ENCODE assay signal across 22 mouse cellular contexts in genomic region chr4:142900792-142901191, GRCm38 (mm10).
DNase-seq lines count a peak whose midpoint lies in the region; ATAC-seq and TF ChIP-seq lines count a peak whose summit lies in the region.
"Had no signal": no experiment of that assay in that cellular context is flagged by ENCODE, and none has a peak within 500 bp of the region (broad histone marks: within the 10 kb centered on the region; RNA-seq: fewer than 3 reads in every experiment).

No protein-coding gene starts in this region.

- H3K9me3 ChIP-seq in forebrain, embryonic 16.5 days (ENCODE audit: control insufficient read depth, low read length), result no peaks in the 10 kb centered on the region
- H3K9me3 ChIP-seq in forebrain, embryonic 10.5 days, result peaks cover 10% of the 10 kb centered on the region
- peaks cover 6% of the 10 kb centered on the region; the same call in 1 of the 2 replicates for H3K9me3 ChIP-seq in hindbrain, embryonic 14.5 days (ENCODE audit: control insufficient read depth, low read length)
- H3K9me3 ChIP-seq in hindbrain, embryonic 12.5 days (replicated peaks), result peaks cover 13% of the 10 kb centered on the region
- H3K9me3 ChIP-seq in midbrain, postnatal 0 days (ENCODE audit: low read length), result 0 out of 2 replicates have a peak, but pooled peaks cover 6% of the 10 kb centered on the region
- no peaks in the 10 kb centered on the region for H3K9me3 ChIP-seq in midbrain, embryonic 15.5 days
- H3K9me3 ChIP-seq: heart, embryonic 15.5 days had no signal

- no peaks in the 10 kb centered on the region for H3K27me3 ChIP-seq in forebrain, embryonic 16.5 days (replicated peaks; ENCODE audit: control insufficient read depth, insufficient read depth, low read length)
- no peaks in the 10 kb centered on the region for H3K27me3 ChIP-seq in forebrain, embryonic 10.5 days (ENCODE audit: poor library complexity, severe bottlenecking)
- no peaks in the 10 kb centered on the region for H3K27me3 ChIP-seq in hindbrain, embryonic 14.5 days (ENCODE audit: control insufficient read depth, insufficient read depth, low read length)
- no peaks in the 10 kb centered on the region for H3K27me3 ChIP-seq in hindbrain, embryonic 12.5 days
- no peaks in the 10 kb centered on the region for H3K27me3 ChIP-seq in midbrain, postnatal 0 days (ENCODE audit: insufficient read depth, low read length)
- no peaks in the 10 kb centered on the region for H3K27me3 ChIP-seq in midbrain, embryonic 15.5 days (replicated peaks)
- H3K27me3 ChIP-seq: heart, embryonic 12.5 days; heart, embryonic 15.5 days had no signal

- H3K27ac ChIP-seq in forebrain, embryonic 16.5 days (ENCODE audit: low read length), result no peak overlapping the region
- no peak overlapping the region for H3K27ac ChIP-seq in forebrain, embryonic 10.5 days
- H3K27ac ChIP-seq in hindbrain, embryonic 14.5 days, result no peak overlapping the region
- H3K27ac ChIP-seq in hindbrain, embryonic 12.5 days, result no peak overlapping the region
- H3K27ac ChIP-seq in midbrain, postnatal 0 days (ENCODE audit: low read depth, low read length), result no peak overlapping the region
- H3K27ac ChIP-seq in midbrain, embryonic 15.5 days, result no peak overlapping the region
- H3K27ac ChIP-seq: heart, embryonic 15.5 days had no signal

- TF ChIP-seq CTCF in midbrain, postnatal 0 days (IDR thresholded peaks at IDR 0.05), result no peak

- DNase-seq in forebrain, embryonic 10.5 days (ENCODE audit: extremely low spot score, low spot score), result no peak
- DNase-seq in hindbrain, embryonic 14.5 days (ENCODE audit: low spot score), result no peak
- peak; percentile 11 for DNase-seq in midbrain, postnatal 0 days (ENCODE audit: low spot score)
- DNase-seq in embryo, embryonic 10 days (ENCODE audit: low spot score), result no peak
- DNase-seq: adrenal gland, adult 2 months; adrenal gland, postnatal 14 days; cerebellum, adult 11-12 months; cerebellum, adult 8-10 months; cerebellum, postnatal 10 days; cerebellum, postnatal 36 days; gastrocnemius, postnatal 25 days; heart, adult 18-20 months; heart, postnatal 10 days; heart, postnatal 36 days; kidney, adult 2 months had no signal

- WGBS in forebrain, embryonic 16.5 days, result 21% methylated on average over 2 of the region's 9 CpGs
- WGBS in forebrain, embryonic 10.5 days, result 83% methylated on average over 9 of the region's 9 CpGs
- 84% methylated on average over 9 of the region's 9 CpGs for whole genome bisulfite sequencing in hindbrain, embryonic 14.5 days
- WGBS in hindbrain, embryonic 12.5 days, result 85% methylated on average over 9 of the region's 9 CpGs
- WGBS in midbrain, postnatal 0 days, result 87% methylated on average over 9 of the region's 9 CpGs
- WGBS in midbrain, embryonic 15.5 days, result 70% methylated on average over 9 of the region's 9 CpGs

- no peak overlapping the region for H3K9ac ChIP-seq in forebrain, embryonic 16.5 days (replicated peaks; ENCODE audit: low read depth, low read length)
- no peak overlapping the region for H3K9ac ChIP-seq in hindbrain, embryonic 14.5 days
- H3K9ac ChIP-seq in hindbrain, embryonic 12.5 days, result no peak overlapping the region
- no peak overlapping the region for H3K9ac ChIP-seq in midbrain, postnatal 0 days (replicated peaks; ENCODE audit: low read length, poor library complexity, severe bottlenecking)
- H3K9ac ChIP-seq in midbrain, embryonic 15.5 days, result no peak overlapping the region
- H3K9ac ChIP-seq: heart, embryonic 12.5 days; heart, embryonic 15.5 days had no signal

- H3K4me1 ChIP-seq in forebrain, embryonic 16.5 days (replicated peaks; ENCODE audit: control insufficient read depth, insufficient read depth, low read length), result no peaks in the 10 kb centered on the region
- H3K4me1 ChIP-seq in forebrain, embryonic 10.5 days, result no peaks in the 10 kb centered on the region; the same call in 1 of the 2 replicates
- no peaks in the 10 kb centered on the region for H3K4me1 ChIP-seq in hindbrain, embryonic 14.5 days (replicated peaks; ENCODE audit: control insufficient read depth, insufficient read depth, low read length)
- H3K4me1 ChIP-seq in hindbrain, embryonic 12.5 days, result no peaks in the 10 kb centered on the region
- H3K4me1 ChIP-seq in midbrain, postnatal 0 days (ENCODE audit: insufficient read depth, low read length), result no peaks in the 10 kb centered on the region
- no peaks in the 10 kb centered on the region for H3K4me1 ChIP-seq in midbrain, embryonic 15.5 days
- H3K4me1 ChIP-seq: heart, embryonic 12.5 days; heart, embryonic 15.5 days had no signal

- no peaks in the 10 kb centered on the region for H3K36me3 ChIP-seq in forebrain, embryonic 16.5 days (ENCODE audit: control insufficient read depth, insufficient read depth)
- no peaks in the 10 kb centered on the region for H3K36me3 ChIP-seq in forebrain, embryonic 10.5 days (replicated peaks)
- H3K36me3 ChIP-seq in hindbrain, embryonic 14.5 days (replicated peaks; ENCODE audit: control insufficient read depth, insufficient read depth), result no peaks in the 10 kb centered on the region
- no peaks in the 10 kb centered on the region for H3K36me3 ChIP-seq in hindbrain, embryonic 12.5 days
- no peaks in the 10 kb centered on the region for H3K36me3 ChIP-seq in midbrain, postnatal 0 days (ENCODE audit: insufficient read depth, low read length)
- H3K36me3 ChIP-seq in midbrain, embryonic 15.5 days (replicated peaks), result no peaks in the 10 kb centered on the region
- H3K36me3 ChIP-seq: heart, embryonic 12.5 days; heart, embryonic 15.5 days had no signal

- ATAC-seq in forebrain, embryonic 16.5 days, result peak; percentile 36; the same call in 1 of the 2 replicates
- ATAC-seq in hindbrain, embryonic 14.5 days (ENCODE audit: low FRiP score), result peak; percentile 34; the same call in 1 of the 2 replicates
- no peak for ATAC-seq in hindbrain, embryonic 12.5 days (ENCODE audit: low FRiP score)
- no peak for ATAC-seq in midbrain, postnatal 0 days (ENCODE audit: low FRiP score)
- no peak for ATAC-seq in midbrain, embryonic 15.5 days (replicated peaks)
- ATAC-seq: CD4-positive, CD25-positive, alpha-beta regulatory T cell, adult 4 months; intestine, postnatal 0 days had no signal

- H3K4me3 ChIP-seq in forebrain, embryonic 16.5 days (replicated peaks; ENCODE audit: low read length), result no peak overlapping the region
- H3K4me3 ChIP-seq in forebrain, embryonic 10.5 days, result no peak overlapping the region
- no peak overlapping the region for H3K4me3 ChIP-seq in hindbrain, embryonic 14.5 days (replicated peaks; ENCODE audit: low read length)
- H3K4me3 ChIP-seq in hindbrain, embryonic 12.5 days, result no peak overlapping the region
- no peak overlapping the region for H3K4me3 ChIP-seq in midbrain, postnatal 0 days (ENCODE audit: low read depth, low read length)
- H3K4me3 ChIP-seq in midbrain, embryonic 15.5 days, result no peak overlapping the region
- H3K4me3 ChIP-seq: heart, embryonic 12.5 days; heart, embryonic 15.5 days had no signal

- H3K4me2 ChIP-seq in forebrain, embryonic 16.5 days (ENCODE audit: low read length), result no peak overlapping the region
- H3K4me2 ChIP-seq in hindbrain, embryonic 14.5 days (replicated peaks), result no peak overlapping the region
- H3K4me2 ChIP-seq in hindbrain, embryonic 12.5 days (replicated peaks), result no peak overlapping the region
- H3K4me2 ChIP-seq in midbrain, postnatal 0 days (ENCODE audit: low read depth, low read length, poor library complexity, severe bottlenecking), result no peak overlapping the region
- no peak overlapping the region for H3K4me2 ChIP-seq in midbrain, embryonic 15.5 days
- H3K4me2 ChIP-seq: heart, embryonic 12.5 days; heart, embryonic 15.5 days had no signal

Comparison
In these comparisons a context has a peak if more than half of its experiments do, and no peak if none do; other contexts are left out.
1. ATAC-seq: peak in forebrain, embryonic 16.5 days (single experiment) and hindbrain, embryonic 14.5 days (single experiment); none in hindbrain, embryonic 12.5 days (single experiment), midbrain, postnatal 0 days (single experiment) and midbrain, embryonic 15.5 days (single experiment).